In genomic region chr16:52093325-52094253, GRCm38 (mm10) we compare ENCODE assay signal across 11 mouse cellular contexts.
DNase-seq lines count a peak whose midpoint lies in the region; ATAC-seq and TF ChIP-seq lines count a peak whose summit lies in the region.
"Had no signal": no experiment of that assay in that cellular context is flagged by ENCODE, and none has a peak within 500 bp of the region (broad histone marks: within the 10 kb centered on the region; RNA-seq: fewer than 3 reads in every experiment).

No protein-coding gene starts in this region.

- no peaks in the 10 kb centered on the region for H3K27me3 ChIP-seq in thymus, adult 2 months (ENCODE audit: control insufficient read depth, insufficient read depth, low read length)
- no peaks in the 10 kb centered on the region for H3K27me3 ChIP-seq in kidney, postnatal 0 days (ENCODE audit: insufficient read depth, low read length)
- H3K27me3 ChIP-seq: forebrain, embryonic 12.5 days had no signal

- DNase-seq in kidney, adult 9 months = peak; percentile 40
- no peak for DNase-seq in kidney, adult 11 months
- no peak for DNase-seq in thymus, adult 2 months
- no peak for DNase-seq in thymus, postnatal 4 days
- peak; percentile 81 for DNase-seq in kidney, postnatal 0 days (ENCODE audit: low spot score)
- no peak for DNase-seq in layer of hippocampus, adult 9-10 months (ENCODE audit: low spot score)
- DNase-seq in left cerebral cortex, postnatal 10 days (ENCODE audit: extremely low spot score in 1 of 2, low spot score in 2 of 2) = no peak
- DNase-seq: layer of hippocampus, adult 9-11 months; lung, embryonic 14.5 days; spleen, adult 18-20 months had no signal

- no peaks in the 10 kb centered on the region for H3K36me3 ChIP-seq in thymus, adult 2 months (ENCODE audit: control insufficient read depth, insufficient read depth, low read length)
- no peaks in the 10 kb centered on the region for H3K36me3 ChIP-seq in kidney, postnatal 0 days (ENCODE audit: insufficient read depth, low read length)

- TF ChIP-seq CTCF in thymus, adult 2 months (IDR thresholded peaks at IDR 0.05; ENCODE audit: borderline replicate concordance, control insufficient read depth, extremely low read depth, insufficient read depth, low read length, poor library complexity) = no peak
- TF ChIP-seq CTCF in kidney, postnatal 0 days (IDR thresholded peaks at IDR 0.05; ENCODE audit: low read depth) = no peak

- intact Hi-C loops in left cerebral cortex, postnatal 10 days (cut with DNase I) = no loop called here

- H3K9ac ChIP-seq in kidney, postnatal 0 days (ENCODE audit: low read depth, low read length) = no peak overlapping the region
- H3K9ac ChIP-seq: forebrain, embryonic 12.5 days; lung, embryonic 14.5 days had no signal

- H3K27ac ChIP-seq in thymus, adult 2 months (ENCODE audit: control insufficient read depth, insufficient read depth, low read length) = peak overlapping the region; percentile 49; the same call in 1 of the 2 replicates
- peak overlapping the region; percentile 37; the same call in 1 of the 2 replicates for H3K27ac ChIP-seq in kidney, postnatal 0 days
- H3K27ac ChIP-seq: forebrain, embryonic 12.5 days had no signal

- no peak overlapping the region for H3K4me2 ChIP-seq in kidney, postnatal 0 days (ENCODE audit: low read length)
- H3K4me2 ChIP-seq: forebrain, embryonic 12.5 days; lung, embryonic 14.5 days had no signal

- WGBS in thymus, adult 2 months = 84% methylated on average over 9 of the region's 9 CpGs
- 38% methylated on average over 9 of the region's 9 CpGs for WGBS in kidney, postnatal 0 days

- no peaks in the 10 kb centered on the region for H3K9me3 ChIP-seq in kidney, postnatal 0 days (replicated peaks; ENCODE audit: low read length)
- H3K9me3 ChIP-seq: forebrain, embryonic 12.5 days had no signal

- no peak for TF ChIP-seq POLR2A in thymus, adult 2 months (IDR thresholded peaks at IDR 0.05; ENCODE audit: control insufficient read depth, extremely low read depth, insufficient read depth, low read length, poor library complexity)

- no peak for ATAC-seq in kidney, postnatal 0 days (replicated peaks; ENCODE audit: low FRiP score, low read depth)

- H3K4me3 ChIP-seq in thymus, adult 2 months (ENCODE audit: control insufficient read depth, insufficient read depth, low read length) = no peak overlapping the region
- no peak overlapping the region for H3K4me3 ChIP-seq in kidney, postnatal 0 days (replicated peaks; ENCODE audit: low read depth, low read length)
- H3K4me3 ChIP-seq: forebrain, embryonic 12.5 days had no signal

- H3K4me1 ChIP-seq in thymus, adult 2 months (replicated peaks; ENCODE audit: control insufficient read depth, insufficient read depth, low read length) = peaks cover 11% of the 10 kb centered on the region
- H3K4me1 ChIP-seq in kidney, postnatal 0 days (replicated peaks; ENCODE audit: insufficient read depth, low read length) = peaks cover 11% of the 10 kb centered on the region
- H3K4me1 ChIP-seq: forebrain, embryonic 12.5 days had no signal

Comparison
In these comparisons a context has a peak if more than half of its experiments do, and no peak if none do; other contexts are left out.
1. DNase-seq: peak in kidney, adult 9 months (single experiment) and kidney, postnatal 0 days (single experiment); none in kidney, adult 11 months (single experiment), thymus, adult 2 months (single experiment), thymus, postnatal 4 days (single experiment), layer of hippocampus, adult 9-10 months (single experiment) and left cerebral cortex, postnatal 10 days (0 of 2).